ENCODE assay signal across 15 mouse cellular contexts in the genomic region with DNA sequence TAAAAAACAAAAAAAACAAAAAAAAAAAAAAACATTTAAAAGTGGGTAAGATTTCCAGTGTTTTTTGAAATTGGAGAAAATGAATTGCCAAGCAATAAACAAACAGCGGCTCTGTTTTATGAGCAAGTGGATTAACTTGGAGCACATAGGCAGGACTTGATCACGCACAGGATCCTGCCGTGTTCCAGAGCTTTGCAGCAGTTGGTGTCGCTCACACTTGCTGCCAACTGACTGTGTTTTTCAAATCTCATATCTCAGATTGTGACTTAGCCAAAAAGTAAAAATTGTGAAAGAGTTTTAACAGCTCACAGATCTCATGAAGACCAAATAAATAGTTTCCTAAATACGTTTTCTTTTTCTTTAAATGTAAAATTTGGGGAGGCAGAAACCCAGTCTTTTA.
"Had no signal": no experiment of that assay in that cellular context is flagged by ENCODE, and none has a peak within 500 bp of the region (broad histone marks: within the 10 kb centered on the region; RNA-seq: fewer than 3 reads in every experiment).

No protein-coding gene starts in this region.

- ATAC-seq: liver, embryonic 12.5 days; midbrain, embryonic 16.5 days had no signal

- H3K9me3 ChIP-seq: limb, embryonic 15.5 days; liver, embryonic 12.5 days; midbrain, embryonic 12.5 days; neural tube, embryonic 13.5 days had no signal

- DNase-seq: kidney, adult 11 months; kidney, adult 9 months; kidney, postnatal 10 days; kidney, postnatal 4 days; lung, embryonic 14.5 days; lung, postnatal 14 days; retina, postnatal 1 day; right cerebral cortex, postnatal 14 days; thymus, postnatal 4 days had no signal

- H3K9ac ChIP-seq: limb, embryonic 15.5 days; liver, embryonic 12.5 days; lung, embryonic 14.5 days; midbrain, embryonic 12.5 days; neural tube, embryonic 13.5 days had no signal

- H3K4me3 ChIP-seq: left cerebral cortex, adult 2 months; limb, embryonic 15.5 days; liver, embryonic 12.5 days; midbrain, embryonic 12.5 days; neural tube, embryonic 13.5 days had no signal

- H3K27me3 ChIP-seq: limb, embryonic 15.5 days; liver, embryonic 12.5 days; midbrain, embryonic 12.5 days; neural tube, embryonic 13.5 days had no signal

- H3K4me1 ChIP-seq: liver, embryonic 12.5 days; midbrain, embryonic 12.5 days; neural tube, embryonic 13.5 days had no signal

- H3K4me2 ChIP-seq: limb, embryonic 15.5 days; liver, embryonic 12.5 days; lung, embryonic 14.5 days; midbrain, embryonic 12.5 days; neural tube, embryonic 13.5 days had no signal

- H3K27ac ChIP-seq: left cerebral cortex, adult 2 months; limb, embryonic 15.5 days; liver, embryonic 12.5 days; midbrain, embryonic 12.5 days; neural tube, embryonic 13.5 days had no signal

- H3K36me3 ChIP-seq: limb, embryonic 15.5 days; liver, embryonic 12.5 days; midbrain, embryonic 12.5 days; neural tube, embryonic 13.5 days had no signal
